ENCODE assay signal across 7 mouse cellular contexts in genomic region chr7:101679591-101679990, GRCm38 (mm10). TPM values are rescaled to one million over a fixed set of nuclear protein-coding genes. Genes with fewer than 3 reads are reported as not detected.
DNase-seq lines count a peak whose midpoint lies in the region; ATAC-seq and TF ChIP-seq lines count a peak whose summit lies in the region.

No protein-coding gene starts in this region.

- TF ChIP-seq EP300 in heart, adult 2 months (IDR thresholded peaks at IDR 0.05; ENCODE audit: insufficient read depth, low read depth, low read length), result 0 out of 2 replicates have a peak, but pooled peaks have one; percentile 43

- intact Hi-C loops in heart, adult 2 months (cut with DNase I), result loop anchor here (5.0 kb wide), 1 partner anchor 218 kb away; no protein-coding TSS in a partner anchor

- H3K36me3 ChIP-seq in embryonic facial prominence, embryonic 11.5 days (replicated peaks; ENCODE audit: control insufficient read depth, insufficient read depth, low read depth, low read length), result no peaks in the 10 kb centered on the region
- no peaks in the 10 kb centered on the region for H3K36me3 ChIP-seq in heart, adult 2 months (ENCODE audit: control insufficient read depth, insufficient read depth, low read length)
- no peaks in the 10 kb centered on the region for H3K36me3 ChIP-seq in limb, embryonic 10.5 days
- H3K36me3 ChIP-seq in midbrain, embryonic 14.5 days (ENCODE audit: control insufficient read depth, insufficient read depth, low read length), result no peaks in the 10 kb centered on the region

- H3K27ac ChIP-seq in embryonic facial prominence, embryonic 11.5 days (replicated peaks; ENCODE audit: low read depth, low read length), result no peak overlapping the region
- no peak overlapping the region; the same call in 1 of the 2 replicates for H3K27ac ChIP-seq in heart, adult 2 months
- no peak overlapping the region for H3K27ac ChIP-seq in limb, embryonic 10.5 days
- no peak overlapping the region for H3K27ac ChIP-seq in midbrain, embryonic 14.5 days (replicated peaks; ENCODE audit: low read depth, low read length)

- TF ChIP-seq POLR2A in heart, adult 2 months (IDR thresholded peaks at IDR 0.05; ENCODE audit: insufficient read depth, low read depth, low read length), result no peak

- WGBS in embryonic facial prominence, embryonic 11.5 days, result 14% methylated on average over 7 of the region's 7 CpGs
- WGBS in heart, adult 2 months, result 16% methylated on average over 7 of the region's 7 CpGs
- WGBS in limb, embryonic 10.5 days, result 14% methylated on average over 7 of the region's 7 CpGs
- WGBS in midbrain, embryonic 14.5 days, result 8% methylated on average over 7 of the region's 7 CpGs

- no peak overlapping the region for H3K9ac ChIP-seq in embryonic facial prominence, embryonic 11.5 days (replicated peaks; ENCODE audit: low read length)
- no peak overlapping the region for H3K9ac ChIP-seq in heart, adult 2 months (ENCODE audit: low read depth, low read length)
- no peak overlapping the region; the same call in 1 of the 2 replicates for H3K9ac ChIP-seq in midbrain, embryonic 14.5 days (replicated peaks; ENCODE audit: low read length)

- no peak overlapping the region for H3K4me3 ChIP-seq in embryonic facial prominence, embryonic 11.5 days (ENCODE audit: low read depth, low read length)
- no peak overlapping the region for H3K4me3 ChIP-seq in heart, adult 2 months
- no peak overlapping the region for H3K4me3 ChIP-seq in limb, embryonic 10.5 days
- H3K4me3 ChIP-seq in midbrain, embryonic 14.5 days (replicated peaks; ENCODE audit: low read depth, low read length), result no peak overlapping the region

- no peaks in the 10 kb centered on the region for H3K79me2 ChIP-seq in heart, adult 2 months (replicated peaks; ENCODE audit: control insufficient read depth, insufficient read depth, low read length)

- no peak overlapping the region for H3K4me2 ChIP-seq in embryonic facial prominence, embryonic 11.5 days (ENCODE audit: low read depth, low read length)
- no peak overlapping the region for H3K4me2 ChIP-seq in midbrain, embryonic 14.5 days (ENCODE audit: low read length)

- peak; percentile 79; the same call in 1 of the 2 replicates for ATAC-seq in embryonic facial prominence, embryonic 11.5 days (replicated peaks; ENCODE audit: insufficient number of reproducible peaks, low FRiP score, low TSS enrichment, low read depth)
- ATAC-seq in midbrain, embryonic 14.5 days (ENCODE audit: low FRiP score, low TSS enrichment), result peak; percentile 80; the same call in 1 of the 2 replicates

- no peaks in the 10 kb centered on the region for H3K27me3 ChIP-seq in embryonic facial prominence, embryonic 11.5 days (ENCODE audit: control insufficient read depth, insufficient read depth, low read length)
- no peaks in the 10 kb centered on the region for H3K27me3 ChIP-seq in heart, adult 2 months (ENCODE audit: control insufficient read depth, insufficient read depth, low read length)
- H3K27me3 ChIP-seq in limb, embryonic 10.5 days (ENCODE audit: low read depth, poor library complexity, severe bottlenecking), result no peaks in the 10 kb centered on the region
- H3K27me3 ChIP-seq in midbrain, embryonic 14.5 days (ENCODE audit: control insufficient read depth, insufficient read depth, low read length), result no peaks in the 10 kb centered on the region

- no peaks in the 10 kb centered on the region for H3K9me3 ChIP-seq in embryonic facial prominence, embryonic 11.5 days (replicated peaks; ENCODE audit: control insufficient read depth, low read length)
- H3K9me3 ChIP-seq in limb, embryonic 10.5 days (replicated peaks), result no peaks in the 10 kb centered on the region
- H3K9me3 ChIP-seq in midbrain, embryonic 14.5 days (ENCODE audit: control insufficient read depth, low read length), result no peaks in the 10 kb centered on the region

- DNase-seq in adrenal gland, postnatal 10 days, result peak; percentile 91
- DNase-seq in embryonic facial prominence, embryonic 11.5 days (ENCODE audit: low spot score), result peak; percentile 77
- DNase-seq in heart, adult 2 months, result peak; percentile 80 to 82
- DNase-seq in kidney, adult 18-20 months, result peak; percentile 82
- peak; percentile 84 for DNase-seq in limb, embryonic 10.5 days (ENCODE audit: low spot score)
- peak; percentile 83 for DNase-seq in midbrain, embryonic 14.5 days
- DNase-seq in spleen, adult 12 weeks (ENCODE audit: low spot score), result peak; percentile 38

- peak; percentile 98 for TF ChIP-seq CTCF in heart, adult 2 months (IDR thresholded peaks at IDR 0.05)

- no peaks in the 10 kb centered on the region for H3K4me1 ChIP-seq in embryonic facial prominence, embryonic 11.5 days (ENCODE audit: control insufficient read depth, insufficient read depth, low read length)
- H3K4me1 ChIP-seq in heart, adult 2 months (ENCODE audit: control insufficient read depth, insufficient read depth, low read length), result peaks cover 9% of the 10 kb centered on the region
- H3K4me1 ChIP-seq in limb, embryonic 10.5 days, result peaks cover 18% of the 10 kb centered on the region; the same call in 1 of the 2 replicates
- H3K4me1 ChIP-seq in midbrain, embryonic 14.5 days (ENCODE audit: control insufficient read depth, insufficient read depth, low read length), result peaks cover 30% of the 10 kb centered on the region

RNA-seq across cellular contexts. Expression of gene Clpb, which starts 16.2 kb away (rescaled TPM):
- total RNA-seq in adrenal gland, postnatal 10 days (2021), result 10 to 100 TPM; 80.4 to 85.2 TPM
- 35.8 and 38.4 TPM in 2 replicates for polyA plus RNA-seq in embryonic facial prominence, embryonic 11.5 days (2014; fragmentation: Nextera tagmentation; extraction: Ambion mirVana)
- total RNA-seq in heart, adult 2 months (2021), result 10 to 100 TPM; 72.6 to 79.2 TPM
- 57.3 and 77.1 TPM in 2 replicates for polyA plus RNA-seq in heart, adult 2 months (2012; rRNA removed)
- polyA plus RNA-seq in limb, embryonic 10.5 days (2016; fragmentation: Nextera tagmentation; extraction: Ambion mirVana), result 55.3 and 62.7 TPM in 2 replicates
- 32.0 and 38.5 TPM in 2 replicates for polyA plus RNA-seq in midbrain, embryonic 14.5 days (2014; fragmentation: Nextera tagmentation; extraction: Ambion mirVana)

Comparison
In these comparisons a context has a peak if more than half of its experiments do, and no peak if none do; other contexts are left out.
1. DNase-seq: peak in every context shown above with its lines; median percentile 91 in adrenal gland, postnatal 10 days; 84 in limb, embryonic 10.5 days; 83 in midbrain, embryonic 14.5 days; 82 in kidney, adult 18-20 months; 81 in heart, adult 2 months; 77 in embryonic facial prominence, embryonic 11.5 days; 38 in spleen, adult 12 weeks.